Mouse (Mus musculus): ENCODE results near the gene Krtap24-1. TPM values are rescaled to one million over a fixed set of nuclear protein-coding genes. Genes with fewer than 3 reads are reported as not detected.

Gene Krtap24-1
- polyA plus RNA-seq, 1 experiment: 0.06 TPM

DNA sequence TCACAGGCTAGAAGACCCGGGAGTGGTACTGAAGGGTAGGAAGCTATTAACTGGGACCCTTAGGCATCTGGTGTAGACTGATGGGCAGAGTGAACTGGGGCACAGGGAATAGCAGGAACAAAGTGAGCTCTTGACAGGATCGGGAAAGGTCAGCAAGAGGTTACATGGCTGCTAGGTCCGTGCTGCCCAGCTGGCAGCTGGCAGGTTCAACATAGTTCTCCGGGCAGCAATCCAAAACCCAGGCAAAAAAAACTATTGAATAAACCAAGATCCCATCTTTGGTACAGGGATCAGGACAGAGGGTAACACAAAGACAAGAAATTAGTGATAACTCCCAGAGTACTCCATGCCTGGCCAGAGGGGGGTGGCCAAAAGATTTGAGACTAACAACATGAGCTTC is 23.1 kb upstream of the Krtap24-1 start:
- no peak overlapping the region for H3K27ac ChIP-seq (ENCODE audit: control insufficient read depth, insufficient read depth, low read depth, low read length)
- H3K4me1 ChIP-seq (ENCODE audit: control insufficient read depth, insufficient read depth, low read length): no peaks in the 10 kb centered on the region
- H3K4me3 ChIP-seq (ENCODE audit: control insufficient read depth, low read depth, low read length): no peak overlapping the region

DNA sequence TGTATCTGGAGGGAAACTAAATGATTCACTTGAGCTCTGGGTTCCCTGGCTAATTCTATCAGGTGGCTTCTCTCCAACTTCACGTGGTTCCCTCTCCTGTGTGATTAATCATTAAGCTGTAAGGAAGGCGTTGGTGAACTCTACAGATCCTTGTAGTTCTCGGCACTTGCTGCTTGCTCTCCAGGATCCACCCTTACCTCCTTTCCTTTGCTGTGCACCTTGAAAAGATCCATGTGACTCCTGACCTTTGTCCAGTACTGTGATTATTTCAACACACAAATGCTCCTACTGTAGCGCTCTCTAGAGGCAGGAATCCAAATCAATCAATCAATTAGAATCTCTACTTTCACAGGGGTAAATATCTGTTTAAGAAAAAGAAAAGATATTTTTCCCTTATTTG is 19.4 kb upstream of the Krtap24-1 start:
- TF ChIP-seq CTCF (IDR thresholded peaks at IDR 0.05; ENCODE audit: control insufficient read depth, insufficient read depth, insufficient replicate concordance, low read depth, low read length) (no peak), POLR2A (IDR thresholded peaks at IDR 0.05; ENCODE audit: control insufficient read depth, low read depth, low read length) (no peak)
- no peak overlapping the region for H3K4me3 ChIP-seq (ENCODE audit: control insufficient read depth, low read depth, low read length)
- no peaks in the 10 kb centered on the region for H3K36me3 ChIP-seq (ENCODE audit: control insufficient read depth, insufficient read depth, low read length)
- peaks cover 2% of the 10 kb centered on the region; the same call in 1 of the 2 replicates for H3K4me1 ChIP-seq (ENCODE audit: control insufficient read depth, insufficient read depth, low read length)
- no peak overlapping the region for H3K27ac ChIP-seq (ENCODE audit: control insufficient read depth, insufficient read depth, low read depth, low read length)
- H3K27me3 ChIP-seq (ENCODE audit: control insufficient read depth, insufficient read depth, low read length): no peaks in the 10 kb centered on the region

More for the DNA sequence above, 23.1 kb upstream of the Krtap24-1 start:
- no peak for TF ChIP-seq CTCF (IDR thresholded peaks at IDR 0.05; ENCODE audit: control insufficient read depth, insufficient read depth, insufficient replicate concordance, low read depth, low read length)
- TF ChIP-seq POLR2A (IDR thresholded peaks at IDR 0.05; ENCODE audit: control insufficient read depth, low read depth, low read length): no peak
- no peaks in the 10 kb centered on the region for H3K27me3 ChIP-seq (ENCODE audit: control insufficient read depth, insufficient read depth, low read length)
- H3K36me3 ChIP-seq (ENCODE audit: control insufficient read depth, insufficient read depth, low read length): no peaks in the 10 kb centered on the region

DNA sequence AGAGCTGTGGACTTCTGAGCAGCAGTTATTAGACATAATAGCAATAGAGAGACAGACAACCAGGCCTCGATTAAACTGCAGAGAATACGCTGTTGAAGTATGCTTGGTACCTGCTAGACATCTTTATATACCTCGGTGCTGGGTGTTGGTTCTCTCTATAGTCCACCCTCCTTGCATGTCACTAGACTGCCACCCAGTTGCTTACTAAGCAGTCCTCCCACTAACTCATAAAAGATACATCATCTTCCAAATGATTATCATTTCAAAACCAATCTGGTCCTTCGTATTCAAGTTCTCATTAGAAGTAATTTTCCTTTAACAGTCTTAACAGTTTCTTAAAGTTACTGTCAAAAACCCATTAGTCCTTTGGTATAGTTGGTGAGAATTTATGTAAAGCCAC is 15.5 kb upstream of the Krtap24-1 start, which contains the start of gene 2310079G19Rik:
2310079G19Rik (minus strand) TSS at position 101 of the 400 bp plus-strand sequence.
- Histone ChIP-seq H3K4me3 (ENCODE audit: control insufficient read depth, low read depth, low read length) (no peak within 1 kb of the TSS), H3K4me1 (ENCODE audit: control insufficient read depth, insufficient read depth, low read length) (peaks cover 2% of the 10 kb centered on the region; the same call in 1 of the 2 replicates), H3K36me3 (ENCODE audit: control insufficient read depth, insufficient read depth, low read length) (no peaks in the 10 kb centered on the region), H3K27me3 (ENCODE audit: control insufficient read depth, insufficient read depth, low read length) (no peaks in the 10 kb centered on the region), H3K27ac (ENCODE audit: control insufficient read depth, insufficient read depth, low read depth, low read length) (no peak within 1 kb of the TSS)
- TF ChIP-seq CTCF (IDR thresholded peaks at IDR 0.05; ENCODE audit: control insufficient read depth, insufficient read depth, insufficient replicate concordance, low read depth, low read length): no peak
- no peak for TF ChIP-seq POLR2A (IDR thresholded peaks at IDR 0.05; ENCODE audit: control insufficient read depth, low read depth, low read length)

DNA sequence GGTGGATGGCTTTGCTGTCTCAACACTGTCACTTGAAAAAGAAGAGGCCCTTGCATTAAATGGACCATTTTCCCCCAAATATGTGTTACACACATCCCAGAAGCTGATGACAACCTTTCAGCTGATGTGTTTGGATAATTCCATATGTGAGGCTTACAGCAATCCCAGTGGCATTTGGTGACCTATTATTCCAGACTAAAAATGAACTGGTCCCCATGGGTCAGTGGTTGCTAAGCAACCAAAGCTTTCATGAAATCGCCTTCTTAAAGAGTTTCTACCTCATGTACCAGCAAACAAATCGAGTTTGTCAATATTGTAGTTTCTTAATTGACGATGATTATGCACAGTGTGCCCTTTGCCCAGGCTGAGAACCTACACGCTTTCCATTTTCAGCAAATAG is 633 bp upstream of the Krtap24-1 start:
- no peaks in the 10 kb centered on the region for H3K36me3 ChIP-seq (ENCODE audit: control insufficient read depth, insufficient read depth, low read length)
- no peak overlapping the region; the same call in 1 of the 2 replicates for H3K4me3 ChIP-seq (ENCODE audit: control insufficient read depth, low read depth, low read length)
- H3K27me3 ChIP-seq (ENCODE audit: control insufficient read depth, insufficient read depth, low read length): no peaks in the 10 kb centered on the region
- H3K27ac ChIP-seq (ENCODE audit: control insufficient read depth, insufficient read depth, low read depth, low read length): no peak overlapping the region
- TF ChIP-seq CTCF (IDR thresholded peaks at IDR 0.05; ENCODE audit: control insufficient read depth, insufficient read depth, insufficient replicate concordance, low read depth, low read length) (no peak), POLR2A (IDR thresholded peaks at IDR 0.05; ENCODE audit: control insufficient read depth, low read depth, low read length) (no peak)
- H3K4me1 ChIP-seq (ENCODE audit: control insufficient read depth, insufficient read depth, low read length): no peaks in the 10 kb centered on the region

DNA sequence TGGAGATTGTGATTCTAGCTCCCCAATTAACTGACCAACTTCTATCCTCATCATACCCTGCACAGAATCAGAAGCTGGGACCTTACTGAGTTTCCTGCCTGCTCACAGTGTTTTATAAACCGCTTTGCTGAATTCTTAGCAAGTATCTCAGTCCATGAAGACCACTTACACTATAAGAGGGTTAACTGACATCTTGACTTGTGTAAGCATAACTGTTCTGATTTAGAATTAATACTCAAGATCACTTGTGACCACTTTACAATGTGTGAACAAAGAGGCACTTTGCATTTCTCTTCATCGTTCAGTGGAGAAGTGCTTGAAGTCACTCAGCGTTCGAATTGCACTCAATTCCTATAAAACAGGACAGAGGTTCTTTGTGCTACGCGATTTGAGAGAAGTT is 7.5 kb downstream of the Krtap24-1 start:
- H3K4me3 ChIP-seq (ENCODE audit: control insufficient read depth, low read depth, low read length): no peak overlapping the region
- peaks cover 2% of the 10 kb centered on the region for H3K4me1 ChIP-seq (ENCODE audit: control insufficient read depth, insufficient read depth, low read length)
- no peaks in the 10 kb centered on the region for H3K27me3 ChIP-seq (ENCODE audit: control insufficient read depth, insufficient read depth, low read length)
- H3K27ac ChIP-seq (ENCODE audit: control insufficient read depth, insufficient read depth, low read depth, low read length): no peak overlapping the region
- TF ChIP-seq POLR2A (IDR thresholded peaks at IDR 0.05; ENCODE audit: control insufficient read depth, low read depth, low read length) (no peak), CTCF (IDR thresholded peaks at IDR 0.05; ENCODE audit: control insufficient read depth, insufficient read depth, insufficient replicate concordance, low read depth, low read length) (no peak)
- no peaks in the 10 kb centered on the region for H3K36me3 ChIP-seq (ENCODE audit: control insufficient read depth, insufficient read depth, low read length)

DNA sequence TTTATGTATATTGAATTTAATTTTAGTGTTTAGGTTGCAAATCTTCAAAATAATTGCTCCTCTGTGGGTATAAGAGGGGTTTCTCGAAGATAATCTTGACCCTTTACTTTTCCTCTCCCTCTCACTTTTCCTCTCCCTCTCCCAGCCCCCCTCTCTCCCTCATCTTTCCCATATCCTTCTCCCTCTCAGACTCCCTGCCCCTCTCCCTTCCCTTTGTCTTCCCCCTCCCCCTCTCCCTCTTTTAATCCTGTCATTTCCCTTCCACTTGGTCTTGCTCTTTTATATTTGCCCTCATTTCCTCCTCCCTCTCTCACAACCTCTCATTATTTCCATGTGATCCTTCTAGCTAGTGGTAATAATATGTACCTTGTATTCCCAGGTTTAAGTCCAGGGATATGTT is 9.6 kb downstream of the Krtap24-1 start:
- H3K4me1 ChIP-seq (ENCODE audit: control insufficient read depth, insufficient read depth, low read length): peaks cover 2% of the 10 kb centered on the region
- H3K4me3 ChIP-seq (ENCODE audit: control insufficient read depth, low read depth, low read length): no peak overlapping the region
- H3K36me3 ChIP-seq (ENCODE audit: control insufficient read depth, insufficient read depth, low read length): no peaks in the 10 kb centered on the region
- no peak overlapping the region for H3K27ac ChIP-seq (ENCODE audit: control insufficient read depth, insufficient read depth, low read depth, low read length)
- no peak for TF ChIP-seq CTCF (IDR thresholded peaks at IDR 0.05; ENCODE audit: control insufficient read depth, insufficient read depth, insufficient replicate concordance, low read depth, low read length)
- TF ChIP-seq POLR2A (IDR thresholded peaks at IDR 0.05; ENCODE audit: control insufficient read depth, low read depth, low read length): no peak
- H3K27me3 ChIP-seq (ENCODE audit: control insufficient read depth, insufficient read depth, low read length): no peaks in the 10 kb centered on the region

DNA sequence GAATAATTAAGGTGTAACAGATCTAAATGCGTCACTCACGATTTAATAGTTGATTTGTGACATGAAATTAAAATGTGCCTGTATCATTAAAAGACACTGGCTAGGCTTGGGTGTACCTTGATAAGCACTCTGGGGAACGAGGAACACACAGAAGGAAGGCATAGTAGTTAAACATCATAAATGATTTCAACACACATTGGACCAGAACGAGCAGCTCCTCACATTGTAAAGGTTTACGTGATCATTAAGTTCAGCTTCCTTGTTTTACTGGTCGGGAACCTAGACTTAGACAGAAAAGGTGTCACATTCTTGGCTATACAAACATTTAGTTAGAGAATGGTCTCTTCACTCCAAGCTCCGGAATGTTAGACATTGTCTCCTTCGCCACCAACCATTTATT is 11.8 kb downstream of the Krtap24-1 start:
- Histone ChIP-seq H3K4me3 (ENCODE audit: control insufficient read depth, low read depth, low read length) (no peak overlapping the region), H3K36me3 (ENCODE audit: control insufficient read depth, insufficient read depth, low read length) (no peaks in the 10 kb centered on the region), H3K27ac (ENCODE audit: control insufficient read depth, insufficient read depth, low read depth, low read length) (no peak overlapping the region), H3K27me3 (ENCODE audit: control insufficient read depth, insufficient read depth, low read length) (no peaks in the 10 kb centered on the region), H3K4me1 (ENCODE audit: control insufficient read depth, insufficient read depth, low read length) (peaks cover 2% of the 10 kb centered on the region)
- TF ChIP-seq POLR2A (IDR thresholded peaks at IDR 0.05; ENCODE audit: control insufficient read depth, low read depth, low read length) (no peak), CTCF (IDR thresholded peaks at IDR 0.05; ENCODE audit: control insufficient read depth, insufficient read depth, insufficient replicate concordance, low read depth, low read length) (no peak)

Data from testis, adult 2 months (tissue).